Mouse (Mus musculus) neutrophil, adult 65 days (primary cell): ENCODE data around the gene Esyt3. TPM values are rescaled to one million over a fixed set of nuclear protein-coding genes. Genes with fewer than 3 reads are reported as not detected.

ENCODE experiments used
- total RNA-seq: library from RNA; stranded (reverse); gene quantifications from 2 replicates; pipeline ENCODE4 v1.2.4, GENCODE M21; 2023

Esyt3 gene
- not detected in 2 replicates for total RNA-seq

DNA sequence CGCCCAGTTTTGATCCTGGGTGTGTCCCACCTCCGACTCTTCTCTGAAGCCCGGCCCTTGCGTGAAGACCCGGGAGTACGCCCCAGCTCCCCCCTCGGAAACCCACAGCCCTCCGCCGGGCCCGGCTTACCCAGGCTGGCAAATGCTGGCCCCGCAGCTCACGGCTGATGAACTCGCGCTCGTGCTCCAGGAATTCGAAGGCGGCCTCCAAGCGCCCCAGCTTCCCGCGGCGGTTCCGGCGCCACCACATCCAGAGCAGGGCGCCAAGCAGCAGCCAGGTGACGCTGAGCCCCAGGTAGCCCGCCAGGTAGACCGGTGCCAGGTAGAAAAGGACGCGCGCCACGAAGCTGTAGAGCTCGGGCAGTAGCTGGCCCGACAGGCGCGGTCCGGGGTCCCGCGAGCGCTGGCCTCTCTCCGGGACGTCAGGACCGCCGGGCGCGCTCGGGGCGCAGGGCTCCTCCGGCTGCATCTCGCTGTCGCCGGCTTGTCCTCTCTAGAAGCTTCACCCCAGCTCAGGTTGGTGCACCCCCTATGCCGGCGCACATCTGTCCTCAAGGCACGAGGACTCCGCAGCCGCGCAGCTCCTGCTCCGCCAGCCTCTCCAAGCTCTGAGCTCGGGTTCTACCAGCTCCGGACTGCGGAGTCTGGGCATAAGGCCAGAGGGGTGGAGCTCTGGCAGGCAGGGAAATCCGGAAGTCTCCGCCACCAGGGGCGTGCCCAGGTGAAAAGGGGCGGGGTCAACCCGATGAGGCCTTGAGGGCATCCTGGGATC is at the start of gene Esyt3:
Gene Esyt3 (minus strand): TSS at position 637 of the 772 bp plus-strand sequence.

Other genes starting within 250 kb of the Esyt3 start
- 43.9 and 57.6 TPM in 2 replicates for gene Pik3cb, start 217.9 kb downstream of the Esyt3 start, total RNA-seq
- not detected in 2 replicates for gene Faiml, start 121.3 kb downstream of the Esyt3 start, total RNA-seq
- gene Cep70, start 115.2 kb downstream of the Esyt3 start, total RNA-seq: 6.2 and 9.7 TPM in 2 replicates
- gene Mras, start 78.8 kb upstream of the Esyt3 start, total RNA-seq: not detected in 2 replicates
- gene Nme9, start 92.9 kb upstream of the Esyt3 start, total RNA-seq: not detected in 2 replicates
- 20.7 and 24.7 TPM in 2 replicates for gene Armc8, start 210.3 kb upstream of the Esyt3 start, total RNA-seq
- gene Dbr1, start 217.2 kb upstream of the Esyt3 start, total RNA-seq: 13.7 and 17.9 TPM in 2 replicates